Mouse (Mus musculus): ENCODE measurements around the gene Ppwd1.

GRCm38 (mm10) chr13:104204313-104204712, 24.3 kb downstream of the Ppwd1 start:
- TF ChIP-seq POLR2A (IDR thresholded peaks at IDR 0.05; ENCODE audit: low read depth, low read length) (no peak), CTCF (IDR thresholded peaks at IDR 0.05; ENCODE audit: extremely low read depth, insufficient read length, insufficient replicate concordance, low read depth, low read length) (no peak)
